Mouse (Mus musculus) hindbrain, embryonic 10.5 days (tissue): Measurements from ENCODE around the gene Zfp672. TPM values are rescaled to one million over a fixed set of nuclear protein-coding genes. Genes with fewer than 3 reads are reported as not detected.
"Not testable (repeated sequence)": the region's sequence is repeated elsewhere in the genome, so short reads cannot be mapped to it uniquely, and the experiment has no call there.

ENCODE experiments used
- DNase-seq: peaks from one replicate; pipeline ENCODE4 v3.0.0-alpha.2; 2017; ENCODE audit warnings: low spot score
- H3K27ac ChIP-seq: fragments of 300-500 bp; sonication (generic); 2 replicates; pipeline ENCODE4 v1.5.1; 2016; ENCODE audit warnings: mild to moderate bottlenecking, moderate library complexity
- H3K27me3 ChIP-seq: fragments of 300-500 bp; sonication (generic); 2 replicates; pipeline ENCODE4 v1.6.1; 2016; ENCODE audit warnings: mild to moderate bottlenecking; ENCODE audit not compliant: poor library complexity, insufficient read depth, severe bottlenecking
- H3K36me3 ChIP-seq: fragments of 300-500 bp; sonication (generic); 2 replicates; pipeline ENCODE4 v1.6.1; 2016; ENCODE audit warnings: mild to moderate bottlenecking, moderate library complexity
- H3K4me1 ChIP-seq: fragments of 300-500 bp; sonication (generic); replicated peaks from 2 replicates; pipeline ENCODE4 v1.6.1; 2016; ENCODE audit warnings: mild to moderate bottlenecking
- H3K4me3 ChIP-seq: fragments of 300-500 bp; sonication (generic); 2 replicates; pipeline ENCODE4 v1.5.1; 2016; ENCODE audit warnings: mild to moderate bottlenecking, moderate library complexity
- H3K9me3 ChIP-seq: fragments of 300-500 bp; sonication (generic); 2 replicates; pipeline ENCODE4 v1.6.1; 2016; ENCODE audit warnings: mild to moderate bottlenecking, moderate library complexity
- WGBS: fragments of 180-500 bp; shearing (Covaris S2); methylation state at CpG from one replicate; pipeline ENCODE4 v1.1.7; 2016; 5-methylcytosine and 5-hydroxymethylcytosine counted together
- polyA plus RNA-seq: library from polyadenylated mRNA; unstranded; fragments of >200 nt; fragmentation: Nextera tagmentation; extraction: Ambion mirVana; gene quantifications from 2 replicates; pipeline ENCODE4 v1.2.1, GENCODE M21; 2016

Zfp672 gene
- polyA plus RNA-seq, 1 experiment from 2014 or later: 30.4 TPM

GRCm38 (mm10) chr11:58316768-58317390 is 13.3 kb downstream of the Zfp672 start:
- DNase-seq: no peak
- Histone ChIP-seq H3K4me1 (peaks cover 3% of the 10 kb centered on the region), H3K27ac (no peak overlapping the region), H3K9me3 (no peaks in the 10 kb centered on the region), H3K36me3 (peaks cover 67% of the 10 kb centered on the region), H3K27me3 (no peaks in the 10 kb centered on the region), H3K4me3 (no peak overlapping the region)
- WGBS: 70% methylated on average over 28 of the region's 28 CpGs

GRCm38 (mm10) chr11:58316344-58316743 is 13.8 kb downstream of the Zfp672 start:
- Histone ChIP-seq H3K27ac (no peak overlapping the region), H3K4me1 (no peaks in the 10 kb centered on the region), H3K9me3 (no peaks in the 10 kb centered on the region), H3K4me3 (no peak overlapping the region), H3K27me3 (no peaks in the 10 kb centered on the region), H3K36me3 (peaks cover 72% of the 10 kb centered on the region)
- DNase-seq: no peak
- 85% methylated on average over 17 of the region's 17 CpGs for WGBS

GRCm38 (mm10) chr11:58315536-58316168 is 14.5 kb downstream of the Zfp672 start:
- H3K36me3 ChIP-seq: peaks cover 78% of the 10 kb centered on the region
- no peaks in the 10 kb centered on the region for H3K4me1 ChIP-seq
- no peak overlapping the region for H3K4me3 ChIP-seq
- H3K9me3 ChIP-seq: no peaks in the 10 kb centered on the region
- H3K27ac ChIP-seq: no peak overlapping the region
- 92% methylated on average over 5 of the region's 5 CpGs for WGBS
- H3K27me3 ChIP-seq: no peaks in the 10 kb centered on the region
- no peak for DNase-seq

- Histone ChIP-seq H3K4me3 (no peak overlapping the region), H3K27me3 (no peaks in the 10 kb centered on the region), H3K27ac (no peak overlapping the region), H3K4me1 (no peaks in the 10 kb centered on the region), H3K9me3 (no peaks in the 10 kb centered on the region), H3K36me3 (peaks cover 86% of the 10 kb centered on the region)
- no peak for DNase-seq
- WGBS: 91% methylated on average over 6 of the region's 6 CpGs
These were observed 16.1 kb downstream of the Zfp672 start for GRCm38 (mm10) chr11:58314069-58314468.

GRCm38 (mm10) chr11:58308661-58309060 is 21.5 kb downstream of the Zfp672 start:
- no peak overlapping the region for H3K4me3 ChIP-seq
- peaks cover 43% of the 10 kb centered on the region for H3K36me3 ChIP-seq
- WGBS: 93% methylated on average over 9 of the region's 9 CpGs
- H3K9me3 ChIP-seq: no peaks in the 10 kb centered on the region
- H3K27ac ChIP-seq: no peak overlapping the region
- H3K4me1 ChIP-seq: peaks cover 27% of the 10 kb centered on the region
- DNase-seq: no peak
- no peaks in the 10 kb centered on the region for H3K27me3 ChIP-seq

GRCm38 (mm10) chr11:58307411-58308080 is 22.6 kb downstream of the Zfp672 start:
- WGBS: under 1% methylated on average over 42 of the region's 42 CpGs
- Histone ChIP-seq H3K27ac (peak overlapping the region; percentile 91), H3K4me3 (peak overlapping the region; percentile 68), H3K36me3 (peaks cover 34% of the 10 kb centered on the region), H3K27me3 (no peaks in the 10 kb centered on the region), H3K4me1 (peaks cover 29% of the 10 kb centered on the region), H3K9me3 (no peaks in the 10 kb centered on the region)
- peak; percentile 77 for DNase-seq

GRCm38 (mm10) chr11:58306860-58307308 is 23.3 kb downstream of the Zfp672 start, which contains the start of gene Zfp692:
TSS of gene Zfp692 (plus strand) at chr11:58307069.
- WGBS: under 1% methylated on average over 34 of the region's 34 CpGs
- H3K27ac ChIP-seq: peak within 1 kb of the TSS; percentile 91
- no peaks in the 10 kb centered on the region for H3K27me3 ChIP-seq
- H3K36me3 ChIP-seq: peaks cover 28% of the 10 kb centered on the region
- H3K4me3 ChIP-seq: peak within 1 kb of the TSS; percentile 68
- H3K4me1 ChIP-seq: peaks cover 29% of the 10 kb centered on the region
- H3K9me3 ChIP-seq: no peaks in the 10 kb centered on the region
- DNase-seq: peak; percentile 96

GRCm38 (mm10) chr11:58305299-58305698 is 24.8 kb downstream of the Zfp672 start:
- WGBS: 94% methylated on average over 8 of the region's 8 CpGs
- H3K36me3 ChIP-seq: peaks cover 13% of the 10 kb centered on the region
- not testable (repeated sequence) for H3K4me3 ChIP-seq, DNase-seq, H3K9me3 ChIP-seq, H3K27ac ChIP-seq, H3K27me3 ChIP-seq
- H3K4me1 ChIP-seq: peaks cover 33% of the 10 kb centered on the region

GRCm38 (mm10) chr11:58303594-58303993 is 26.5 kb downstream of the Zfp672 start:
- Histone ChIP-seq H3K36me3 (no peaks in the 10 kb centered on the region), H3K4me3 (peak overlapping the region; percentile 43), H3K9me3 (no peaks in the 10 kb centered on the region), H3K27ac (no peak overlapping the region), H3K4me1 (peaks cover 33% of the 10 kb centered on the region), H3K27me3 (no peaks in the 10 kb centered on the region)
- no peak for DNase-seq
- 20% methylated on average over 7 of the region's 7 CpGs for WGBS

- WGBS: 1% methylated on average over 26 of the region's 26 CpGs
- Histone ChIP-seq H3K27ac (peak overlapping the region; percentile 84), H3K9me3 (no peaks in the 10 kb centered on the region), H3K4me3 (peak overlapping the region; percentile 55), H3K4me1 (peaks cover 29% of the 10 kb centered on the region), H3K27me3 (no peaks in the 10 kb centered on the region), H3K36me3 (no peaks in the 10 kb centered on the region)
- no peak for DNase-seq
These were observed 27.2 kb downstream of the Zfp672 start for GRCm38 (mm10) chr11:58302774-58303445.

GRCm38 (mm10) chr11:58301837-58302754 is 28.0 kb downstream of the Zfp672 start:
- Histone ChIP-seq H3K27me3 (no peaks in the 10 kb centered on the region), H3K36me3 (no peaks in the 10 kb centered on the region), H3K27ac (peak overlapping the region; percentile 84), H3K9me3 (no peaks in the 10 kb centered on the region), H3K4me3 (peak overlapping the region; percentile 55), H3K4me1 (peaks cover 21% of the 10 kb centered on the region)
- peak; percentile 99 for DNase-seq
- WGBS: under 1% methylated on average over 36 of the region's 36 CpGs

- 15% methylated on average over 13 of the region's 13 CpGs for WGBS
- no peaks in the 10 kb centered on the region for H3K36me3 ChIP-seq
- DNase-seq: peak; percentile 84
- peak overlapping the region; percentile 55 for H3K4me3 ChIP-seq
- H3K9me3 ChIP-seq: no peaks in the 10 kb centered on the region
- peaks cover 11% of the 10 kb centered on the region for H3K4me1 ChIP-seq
- H3K27ac ChIP-seq: 0 out of 2 replicates have a peak overlapping the region, but pooled peaks have one; percentile 29
- no peaks in the 10 kb centered on the region for H3K27me3 ChIP-seq
These were observed 29.1 kb downstream of the Zfp672 start for GRCm38 (mm10) chr11:58301057-58301456.
